ENCODE assay signal across 12 mouse cellular contexts in genomic region chr17:86947840-86948796, GRCm38 (mm10). TPM values are rescaled to one million over a fixed set of nuclear protein-coding genes. Genes with fewer than 3 reads are reported as not detected.
DNase-seq lines count a peak whose midpoint lies in the region; ATAC-seq and TF ChIP-seq lines count a peak whose summit lies in the region.
"Had no signal": no experiment of that assay in that cellular context is flagged by ENCODE, and none has a peak within 500 bp of the region (broad histone marks: within the 10 kb centered on the region; RNA-seq: fewer than 3 reads in every experiment).

Atp6v1e2 (minus strand) TSS chr17:86947897.

- no peak for TF ChIP-seq CTCF in testis, adult 2 months (IDR thresholded peaks at IDR 0.05; ENCODE audit: control insufficient read depth, insufficient read depth, insufficient replicate concordance, low read depth, low read length)

- H3K4me3 ChIP-seq in testis, adult 2 months (ENCODE audit: control insufficient read depth, low read depth, low read length): peak within 1 kb of the TSS; percentile 81
- H3K4me3 ChIP-seq: limb, embryonic 13.5 days; megakaryocyte, embryonic 14.5 days had no signal

- no peak for ATAC-seq in activated CD4-positive, CD25-positive, alpha-beta regulatory T cell, adult 4 months

- peaks cover 12% of the 10 kb centered on the region for H3K4me1 ChIP-seq in testis, adult 2 months (ENCODE audit: control insufficient read depth, insufficient read depth, low read length)
- H3K4me1 ChIP-seq: megakaryocyte, embryonic 14.5 days had no signal

- DNase-seq in cerebellum, postnatal 14 days: peak; percentile 86 to 88
- DNase-seq in cerebellum, adult 11-12 months: no peak
- DNase-seq in testis, postnatal 10 days (ENCODE audit: low spot score): no peak
- peak; percentile 47 to 50 for DNase-seq in kidney, postnatal 36 days
- DNase-seq in retina, postnatal 7 days (ENCODE audit: low read depth, low spot score): peak; percentile 24
- no peak for DNase-seq in ovary, postnatal 10 days (ENCODE audit: low spot score)

- H3K36me3 ChIP-seq in testis, adult 2 months (ENCODE audit: control insufficient read depth, insufficient read depth, low read length): no peaks in the 10 kb centered on the region
- H3K36me3 ChIP-seq: limb, embryonic 13.5 days had no signal

- H3K27ac ChIP-seq in testis, adult 2 months (ENCODE audit: control insufficient read depth, insufficient read depth, low read depth, low read length): peak within 1 kb of the TSS; percentile 26; the same call in 1 of the 2 replicates
- H3K27ac ChIP-seq: limb, embryonic 13.5 days had no signal

- TF ChIP-seq POLR2A in testis, adult 2 months (IDR thresholded peaks at IDR 0.05; ENCODE audit: control insufficient read depth, low read depth, low read length): peak; percentile 54; the same call in 1 of the 2 replicates

- no peaks in the 10 kb centered on the region for H3K27me3 ChIP-seq in testis, adult 2 months (ENCODE audit: control insufficient read depth, insufficient read depth, low read length)
- H3K27me3 ChIP-seq: limb, embryonic 13.5 days had no signal

RNA-seq across cellular contexts. Expression of gene Atp6v1e2, which starts in this region (rescaled TPM):
- polyA plus RNA-seq in testis, adult 2 months (2012; rRNA removed): 175 and 178 TPM in 2 replicates
- polyA plus RNA-seq in activated CD4-positive, CD25-positive, alpha-beta regulatory T cell, adult 4 months (2017; shearing (Covaris generic)): not detected
- polyA plus RNA-seq: cortical plate, adult 2 months; limb, embryonic 13.5 days; spleen, adult 2 months had no signal

Comparison
In these comparisons a context has a peak if more than half of its experiments do, and no peak if none do; other contexts are left out.
1. RNA of gene Atp6v1e2 (polyA plus RNA-seq): 175 to 178 TPM in testis, adult 2 months; not detected in activated CD4-positive, CD25-positive, alpha-beta regulatory T cell, adult 4 months; every median in the first group is over 100 times any median in the second.
2. DNase-seq: peak in cerebellum, postnatal 14 days (2 of 2), kidney, postnatal 36 days (2 of 2) and retina, postnatal 7 days (single experiment); none in cerebellum, adult 11-12 months (single experiment), testis, postnatal 10 days (single experiment) and ovary, postnatal 10 days (single experiment).